Mouse (Mus musculus) midbrain, postnatal 0 days (tissue): ENCODE results near the gene Nod1. TPM values are rescaled to one million over a fixed set of nuclear protein-coding genes. Genes with fewer than 3 reads are reported as not detected.

ENCODE experiments used
- ATAC-seq: fragments of 200-750 bp; cut with Nextera tagmentation; 2 replicates; pipeline ENCODE4 v1.8.0; 2017; ENCODE audit warnings: moderate number of reproducible peaks, mild to moderate bottlenecking, moderate TSS enrichment, moderate library complexity; ENCODE audit not compliant: low FRiP score
- DNase-seq: peaks from one replicate; pipeline ENCODE4 v3.0.0-alpha.2; 2015; ENCODE audit warnings: low spot score
- H3K27ac ChIP-seq: fragments of 300-500 bp; sonication (generic); 2 replicates; pipeline ENCODE4 v1.5.1; 2014; ENCODE audit warnings: low read depth, mild to moderate bottlenecking, low read length, mixed read lengths
- H3K27me3 ChIP-seq: fragments of 300-500 bp; sonication (generic); 2 replicates; pipeline ENCODE4 v1.6.1; 2014; ENCODE audit warnings: low read length, control low read depth, mixed read lengths; ENCODE audit not compliant: insufficient read depth
- H3K36me3 ChIP-seq: fragments of 300-500 bp; sonication (generic); 2 replicates; pipeline ENCODE4 v1.6.1; 2014; ENCODE audit warnings: low read length, control low read depth, mixed read lengths; ENCODE audit not compliant: insufficient read depth
- H3K4me1 ChIP-seq: fragments of 300-500 bp; sonication (generic); 2 replicates; pipeline ENCODE4 v1.6.1; 2014; ENCODE audit warnings: mild to moderate bottlenecking, control low read depth, antibody characterized with exemption, low read length, mixed read lengths; ENCODE audit not compliant: insufficient read depth
- H3K4me2 ChIP-seq: fragments of 300-500 bp; sonication (generic); 2 replicates; pipeline ENCODE4 v1.6.1; 2014; ENCODE audit warnings: low read depth, mild to moderate bottlenecking, low read length, mixed read lengths; ENCODE audit not compliant: poor library complexity, severe bottlenecking
- H3K4me3 ChIP-seq: fragments of 300-500 bp; sonication (generic); 2 replicates; pipeline ENCODE4 v1.5.1; 2014; ENCODE audit warnings: low read depth, mild to moderate bottlenecking, low read length, moderate library complexity
- H3K9ac ChIP-seq: fragments of 300-500 bp; sonication (generic); replicated peaks from 2 replicates; pipeline ENCODE4 v1.6.1; 2014; ENCODE audit warnings: mild to moderate bottlenecking, low read length, moderate library complexity, mixed read lengths; ENCODE audit not compliant: poor library complexity, severe bottlenecking
- H3K9me3 ChIP-seq: fragments of 300-500 bp; sonication (generic); 2 replicates; pipeline ENCODE4 v1.6.1; 2016; ENCODE audit warnings: low read length, control low read depth
- CTCF ChIP-seq: IDR thresholded peaks from 2 replicates; pipeline ENCODE4 v1.5.1; 2016; ENCODE audit warnings: antibody characterized with exemption, mild to moderate bottlenecking
- WGBS: fragments of 180-500 bp; shearing (Covaris S2); extraction: QIAGEN DNeasy Blood & Tissue Kit; methylation state at CpG from one replicate; pipeline ENCODE4 v1.1.7; 2014; 5-methylcytosine and 5-hydroxymethylcytosine counted together
- polyA plus RNA-seq: library from polyadenylated mRNA; unstranded; fragments of >200 nt; fragmentation: Nextera tagmentation; extraction: Ambion mirVana; gene quantifications from 2 replicates; pipeline ENCODE4 v1.2.1, GENCODE M21; 2015
- total RNA-seq: library from RNA; depleted of rRNA; stranded (reverse); fragments of >200 nt; gene quantifications from 2 replicates; pipeline ENCODE4 v1.2.3, GENCODE M21; 2014

Gene Nod1
- total and polyA plus RNA-seq, 2 experiments from 2014 or later, result 1.7 to 8.3 TPM

DNA sequence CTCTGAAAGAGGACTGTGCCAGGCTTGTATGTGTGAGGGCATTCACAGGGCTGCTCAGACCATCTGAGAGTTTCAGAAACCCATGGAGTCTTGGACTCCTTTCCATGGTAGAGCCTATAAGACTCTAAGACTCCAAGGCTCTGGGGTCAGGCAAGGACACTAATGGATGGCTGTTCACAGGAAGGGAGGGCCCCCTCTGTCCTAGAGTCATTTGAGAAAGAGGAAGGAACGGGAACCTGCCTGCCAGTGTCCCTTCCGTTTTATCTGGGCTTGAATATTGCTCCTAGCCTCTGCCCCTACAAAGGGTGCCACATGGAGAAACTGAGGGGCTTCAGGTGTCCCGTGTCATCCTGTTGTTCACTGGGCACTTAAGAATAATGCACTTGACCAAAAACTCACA lies 38.5 kb downstream of the Nod1 start:
- WGBS, result 82% methylated on average over 3 of the region's 3 CpGs
- no peak overlapping the region for H3K4me2 ChIP-seq
- H3K4me1 ChIP-seq, result no peaks in the 10 kb centered on the region
- H3K27ac ChIP-seq, result no peak overlapping the region
- TF ChIP-seq CTCF, result no peak
- H3K27me3 ChIP-seq, result no peaks in the 10 kb centered on the region
- no peak overlapping the region for H3K4me3 ChIP-seq
- no peaks in the 10 kb centered on the region for H3K9me3 ChIP-seq
- H3K36me3 ChIP-seq, result no peaks in the 10 kb centered on the region
- no peak for ATAC-seq
- DNase-seq, result no peak
- H3K9ac ChIP-seq, result no peak overlapping the region

DNA sequence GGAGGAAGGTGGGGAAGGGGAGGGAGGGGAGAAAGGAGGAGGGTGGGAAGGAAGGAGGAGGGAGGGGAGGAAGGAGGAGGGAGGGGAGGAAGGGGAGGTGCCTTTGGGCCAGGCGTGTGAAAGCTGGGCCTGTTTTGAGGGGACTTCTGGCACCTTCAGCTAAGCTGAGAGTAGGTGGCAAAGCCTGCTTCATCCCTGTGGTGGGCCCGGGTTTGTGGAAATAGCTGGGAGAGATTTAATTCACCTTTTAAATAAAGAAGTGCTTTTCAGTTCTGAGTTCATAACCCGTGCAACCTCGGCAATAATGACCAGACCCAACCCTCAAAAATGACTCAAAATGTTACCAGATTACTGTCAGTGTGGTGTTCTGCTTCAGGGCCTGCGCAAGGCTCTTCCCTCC lies 39.2 kb downstream of the Nod1 start:
- DNase-seq (no peak), ATAC-seq (no peak)
- 86% methylated on average over 5 of the region's 5 CpGs for WGBS
- Histone ChIP-seq H3K9me3 (no peaks in the 10 kb centered on the region), H3K36me3 (no peaks in the 10 kb centered on the region), H3K4me3 (no peak overlapping the region), H3K27ac (no peak overlapping the region), H3K27me3 (no peaks in the 10 kb centered on the region), H3K4me2 (no peak overlapping the region), H3K4me1 (no peaks in the 10 kb centered on the region), H3K9ac (no peak overlapping the region)
- no peak for TF ChIP-seq CTCF

DNA sequence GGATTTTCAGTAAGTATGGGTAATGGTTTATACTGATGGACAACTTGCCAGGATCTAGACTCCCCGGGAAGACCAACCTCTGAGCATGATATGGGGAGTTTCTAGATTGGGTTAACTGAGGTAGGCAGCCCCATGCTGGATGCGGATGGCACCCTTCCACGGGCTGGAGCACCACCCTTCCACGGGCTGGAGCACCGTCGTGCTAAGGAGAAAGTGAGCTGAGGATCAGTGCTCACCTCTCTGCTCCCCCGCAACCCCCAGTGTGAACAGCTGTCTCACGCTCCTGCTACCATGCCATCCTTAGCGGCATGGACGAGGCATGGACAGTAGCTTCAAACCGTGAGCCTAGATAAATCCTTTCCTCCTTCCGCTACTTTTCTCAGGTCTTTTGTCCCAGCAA lies 39.9 kb downstream of the Nod1 start:
- Histone ChIP-seq H3K9me3 (no peaks in the 10 kb centered on the region), H3K9ac (no peak overlapping the region), H3K27ac (no peak overlapping the region), H3K36me3 (no peaks in the 10 kb centered on the region), H3K4me3 (no peak overlapping the region), H3K4me2 (no peak overlapping the region), H3K4me1 (no peaks in the 10 kb centered on the region), H3K27me3 (no peaks in the 10 kb centered on the region)
- DNase-seq (no peak), ATAC-seq (no peak)
- 93% methylated on average over 12 of the region's 12 CpGs for WGBS
- TF ChIP-seq CTCF, result no peak

DNA sequence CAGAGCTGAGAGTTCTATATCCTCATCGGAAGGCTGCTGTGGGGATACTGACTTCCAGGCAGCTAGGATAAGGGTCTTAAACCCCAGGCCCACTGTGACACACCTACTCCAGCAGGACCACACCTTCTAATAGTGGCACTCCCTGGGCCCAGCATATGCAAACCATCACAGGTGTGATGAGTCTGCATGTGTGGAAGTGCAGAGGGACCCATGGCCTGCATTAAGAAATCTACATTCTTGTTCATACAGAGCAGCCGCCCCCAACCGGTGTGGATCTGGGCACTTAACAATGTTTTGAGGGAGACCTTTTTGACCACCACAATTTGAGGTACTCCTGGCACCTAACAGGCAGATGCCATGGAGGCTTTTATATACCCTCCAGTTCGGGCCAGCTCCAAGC lies 40.8 kb downstream of the Nod1 start:
- TF ChIP-seq CTCF, result no peak
- DNase-seq (no peak), ATAC-seq (no peak)
- 97% methylated on average over 4 of the region's 4 CpGs for WGBS
- Histone ChIP-seq H3K4me3 (no peak overlapping the region), H3K27ac (no peak overlapping the region), H3K9ac (no peak overlapping the region), H3K36me3 (no peaks in the 10 kb centered on the region), H3K4me2 (no peak overlapping the region), H3K9me3 (no peaks in the 10 kb centered on the region), H3K27me3 (no peaks in the 10 kb centered on the region), H3K4me1 (no peaks in the 10 kb centered on the region)

DNA sequence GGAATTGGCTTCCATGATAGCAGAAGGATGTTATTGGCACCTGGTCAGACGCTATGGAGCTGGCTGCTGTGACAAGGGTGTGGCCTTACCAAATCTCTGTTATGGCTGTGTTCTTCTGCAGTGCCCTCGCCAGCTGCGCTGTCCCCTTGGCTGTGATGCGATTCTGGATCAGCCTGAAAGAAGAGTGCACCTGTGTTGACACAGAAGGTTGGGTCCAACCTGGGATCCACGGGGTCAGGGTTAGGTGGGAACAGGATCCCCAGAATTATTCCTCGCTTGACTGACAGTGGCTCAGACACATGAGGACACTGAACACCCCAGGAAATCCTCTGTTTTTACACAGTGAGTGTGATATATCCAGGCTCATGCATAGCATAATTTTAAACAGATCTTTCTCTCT lies 44.5 kb downstream of the Nod1 start:
- 91% methylated on average over 6 of the region's 6 CpGs for whole genome bisulfite sequencing
- Histone ChIP-seq H3K36me3 (no peaks in the 10 kb centered on the region), H3K4me2 (no peak overlapping the region), H3K4me1 (no peaks in the 10 kb centered on the region), H3K9me3 (no peaks in the 10 kb centered on the region), H3K27me3 (no peaks in the 10 kb centered on the region), H3K4me3 (no peak overlapping the region), H3K9ac (no peak overlapping the region), H3K27ac (no peak overlapping the region)
- ATAC-seq, result no peak
- no peak for DNase-seq
- TF ChIP-seq CTCF, result no peak

DNA sequence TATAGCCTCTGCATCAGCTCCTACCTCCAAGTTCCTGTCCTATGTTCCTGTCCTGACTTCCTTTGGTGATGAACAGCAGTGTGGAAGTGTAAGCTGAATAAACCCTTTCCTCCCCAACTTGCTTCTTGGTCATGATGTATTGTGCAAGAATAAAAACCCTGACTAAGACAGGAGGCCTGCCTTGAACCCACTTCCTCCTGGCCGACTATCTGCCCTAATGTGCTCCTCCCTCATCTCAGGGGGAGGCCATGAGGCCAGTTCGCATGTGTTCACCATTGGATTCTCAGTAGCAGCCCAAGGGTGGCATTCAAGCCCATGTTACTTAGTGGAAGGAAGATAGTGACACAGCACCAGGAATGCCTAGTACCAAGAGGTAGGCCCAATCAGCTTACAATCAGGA lies 45.5 kb downstream of the Nod1 start:
- Histone ChIP-seq H3K4me2 (no peak overlapping the region), H3K36me3 (no peaks in the 10 kb centered on the region), H3K9ac (no peak overlapping the region), H3K4me3 (no peak overlapping the region), H3K4me1 (no peaks in the 10 kb centered on the region), H3K9me3 (no peaks in the 10 kb centered on the region), H3K27me3 (no peaks in the 10 kb centered on the region), H3K27ac (no peak overlapping the region)
- 71% methylated on average over 2 of the region's 2 CpGs for WGBS
- DNase-seq (no peak), ATAC-seq (no peak)
- TF ChIP-seq CTCF, result no peak
